Mouse (Mus musculus): ENCODE data around the gene Olfr30.
"Not testable (repeated sequence)": the region's sequence is repeated elsewhere in the genome, so short reads cannot be mapped to it uniquely, and the experiment has no call there.

Olfr30 gene

DNA sequence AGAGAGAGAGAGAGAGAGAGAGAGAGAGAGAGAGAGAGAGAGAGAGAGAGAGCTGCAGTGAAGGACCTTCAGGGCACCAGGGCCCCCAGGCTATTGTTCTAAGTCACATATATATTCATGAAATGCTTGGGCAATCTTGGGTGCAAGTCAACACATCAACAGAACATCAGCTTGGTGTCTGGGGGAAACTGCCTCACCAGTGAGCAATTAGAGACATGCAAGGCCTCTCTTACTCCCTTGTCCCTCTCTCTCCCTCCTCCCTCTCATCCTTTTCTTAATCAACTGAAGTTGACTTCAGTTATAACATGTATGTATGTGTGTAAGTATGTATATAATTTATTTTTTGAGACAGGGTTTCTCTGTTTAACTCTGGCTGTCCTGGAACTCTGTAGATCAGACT, at the start of gene Olfr30:
TSS of gene Olfr30 (minus strand) at position 101 of the 400 bp plus-strand sequence.
- no peak for DNase-seq (ENCODE audit: low spot score)

DNA sequence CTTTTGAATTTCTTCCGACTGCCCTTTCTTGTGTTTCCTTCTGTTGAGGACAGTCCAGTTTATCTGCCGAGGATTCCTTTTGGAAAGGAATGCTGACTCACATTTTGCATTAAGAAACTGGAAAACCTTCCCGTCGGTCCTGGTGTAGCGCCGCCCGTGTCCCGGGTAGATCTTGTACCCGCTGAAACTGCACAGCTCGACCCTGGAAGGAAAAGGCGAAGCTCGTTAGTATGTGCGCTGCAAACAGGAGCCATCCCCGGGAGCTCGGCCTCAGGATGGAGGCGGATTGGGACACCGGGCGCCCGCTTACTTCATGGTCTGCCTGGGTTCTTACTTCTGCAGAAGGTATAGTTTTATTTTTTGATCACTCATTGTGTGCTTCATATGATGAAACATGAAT, 47.0 kb upstream of the Olfr30 start:
- not testable (repeated sequence) for DNase-seq (ENCODE audit: low spot score)

DNA sequence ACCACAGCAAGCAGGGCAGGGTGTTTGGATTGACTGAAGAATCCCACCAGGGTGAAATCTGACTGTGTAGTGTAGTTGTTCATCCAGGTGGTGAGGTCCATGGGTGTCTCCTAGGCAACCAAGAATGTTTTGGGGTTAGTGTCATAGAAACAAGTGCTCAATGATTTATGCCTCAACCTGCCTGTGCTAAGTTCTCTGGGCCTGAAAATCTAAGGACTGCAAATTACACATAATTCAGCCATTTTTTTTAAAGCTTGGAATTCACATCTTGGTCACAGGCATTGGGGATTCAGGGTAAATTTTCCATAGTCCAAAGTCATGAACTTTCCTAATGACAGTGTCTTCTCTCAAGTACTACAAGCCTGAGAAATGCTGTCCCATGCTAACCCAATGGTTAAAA, 40.4 kb upstream of the Olfr30 start, which contains the start of gene Olfr331:
TSS of gene Olfr331 (minus strand) at position 101 of the 400 bp plus-strand sequence.
- not testable (repeated sequence) for DNase-seq (ENCODE audit: low spot score)

GRCm38 (mm10) chr11:58499290-58499689, 37.2 kb upstream of the Olfr30 start:
- DNase-seq (ENCODE audit: low spot score) = no peak

DNA sequence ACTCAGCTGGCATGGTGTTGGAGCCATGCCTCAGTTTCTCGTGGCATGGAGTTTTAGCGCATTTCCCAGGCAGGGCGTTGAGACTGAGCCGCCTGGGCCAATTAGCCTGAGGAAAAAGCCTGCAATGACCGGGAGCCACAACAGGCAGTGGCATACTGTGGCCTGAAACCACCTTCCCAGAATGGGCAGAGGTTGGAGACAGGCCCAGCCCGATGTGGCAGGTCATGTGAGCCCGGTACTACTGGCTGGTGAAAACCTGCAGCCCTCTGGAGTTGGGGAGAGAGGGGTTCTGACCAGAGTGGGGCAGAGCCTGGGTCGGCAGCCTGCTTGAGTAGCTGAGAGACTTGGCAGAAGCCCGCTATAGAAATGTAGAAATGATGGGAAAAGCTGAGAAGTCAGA, 36.7 kb upstream of the Olfr30 start:
- no peak for DNase-seq (ENCODE audit: low spot score)

GRCm38 (mm10) chr11:58492455-58492854, 30.4 kb upstream of the Olfr30 start, which contains the start of gene Olfr332:
TSS of gene Olfr332 (minus strand) at chr11:58492555.
- no peak for DNase-seq (ENCODE audit: low spot score)

DNA sequence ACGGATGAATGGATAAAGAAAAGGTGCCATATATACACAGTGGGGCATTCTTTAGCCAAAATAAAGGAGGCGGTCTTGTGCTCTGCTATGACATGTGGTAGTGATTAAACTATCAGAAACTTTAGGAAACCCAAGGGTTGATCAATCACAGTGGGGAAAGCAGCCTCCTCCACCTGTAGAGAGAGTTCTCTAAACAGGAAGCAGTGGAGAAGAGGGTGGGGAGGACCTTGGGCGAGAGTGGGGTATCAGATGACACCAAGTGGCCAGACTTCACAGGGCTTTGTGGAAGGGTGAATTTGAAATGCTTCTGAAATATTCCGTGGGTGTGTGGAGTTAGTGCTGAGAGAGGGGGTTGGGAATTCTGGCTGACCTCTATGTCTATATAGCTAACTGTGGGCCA, 8.5 kb downstream of the Olfr30 start:
- DNase-seq (ENCODE audit: low spot score) = no peak

DNA sequence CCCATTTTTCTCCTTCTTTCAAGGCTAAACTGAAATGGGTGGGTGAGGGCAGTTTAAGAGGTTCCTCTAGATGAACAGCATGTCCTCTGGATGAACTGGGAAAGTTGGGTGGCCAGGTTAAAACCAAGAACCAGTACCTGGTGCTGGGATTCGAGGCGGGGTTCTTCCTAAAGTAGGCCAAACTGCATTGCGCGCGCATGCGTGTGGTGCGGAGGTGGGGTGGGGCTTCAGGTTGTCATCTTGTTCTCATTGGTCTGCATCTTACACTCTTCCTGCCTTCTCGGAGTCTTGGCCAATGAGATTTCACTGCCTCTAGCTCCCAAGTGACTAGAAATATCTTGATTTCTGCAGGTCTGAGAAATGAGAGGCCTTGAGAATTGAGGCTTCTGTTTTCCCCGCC, 9.3 kb downstream of the Olfr30 start, which contains the start of gene Lypd9:
TSS of gene Lypd9 (minus strand) at position 165 of the 400 bp plus-strand sequence.
- DNase-seq (ENCODE audit: low spot score) = no peak

GRCm38 (mm10) chr11:58437866-58438265, 24.2 kb downstream of the Olfr30 start:
- no peak for DNase-seq (ENCODE audit: low spot score)

- no peak for DNase-seq (ENCODE audit: low spot score)
Observed at GRCm38 (mm10) chr11:58432259-58432658, 29.8 kb downstream of the Olfr30 start, which contains the start of gene Gm12253. TSS of gene Gm12253 (plus strand) at chr11:58432559.

DNA sequence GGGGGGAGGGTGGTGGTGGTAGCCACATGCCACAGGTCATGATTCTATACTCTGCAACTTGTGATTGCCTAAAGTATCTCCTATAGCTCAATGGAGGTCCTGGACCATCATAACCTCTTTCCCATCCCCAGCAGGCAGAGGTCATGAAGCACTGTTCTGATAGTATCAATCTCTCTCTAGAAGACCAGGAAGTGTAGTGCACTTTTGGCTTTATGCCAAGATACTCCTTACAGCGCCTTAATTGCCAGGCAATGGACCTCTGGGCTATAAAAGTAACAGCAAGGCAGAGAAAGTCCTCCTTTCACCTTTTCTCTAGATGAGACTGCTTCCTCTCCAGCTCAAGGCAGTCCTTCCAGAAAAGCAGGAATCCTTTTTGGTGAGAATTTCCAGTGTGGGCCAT, 41.3 kb downstream of the Olfr30 start, which contains the start of gene 1810065E05Rik:
TSS of gene 1810065E05Rik (plus strand) at position 297 of the 400 bp plus-strand sequence.
- DNase-seq (ENCODE audit: low spot score) = no peak

DNA sequence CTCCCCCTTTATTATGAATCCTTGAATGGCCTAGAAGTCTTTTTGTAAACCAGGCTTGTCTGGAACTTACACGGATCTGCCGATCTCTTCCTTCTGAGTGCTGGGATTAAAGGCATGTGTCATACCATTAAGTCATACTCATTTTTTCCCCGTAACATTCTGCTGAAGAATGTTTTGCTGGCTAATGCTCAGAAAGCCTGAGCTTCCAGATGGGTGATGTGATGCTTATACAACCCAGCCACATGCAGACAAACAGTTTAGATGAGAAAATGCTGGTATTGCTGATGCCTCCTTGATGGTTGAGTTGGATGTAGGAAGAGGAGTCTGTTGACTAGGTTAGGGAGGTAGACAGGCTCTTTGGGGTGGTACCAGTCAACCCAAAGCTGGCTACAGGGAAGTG, 43.7 kb downstream of the Olfr30 start:
- DNase-seq (ENCODE audit: low spot score) = no peak

DNA sequence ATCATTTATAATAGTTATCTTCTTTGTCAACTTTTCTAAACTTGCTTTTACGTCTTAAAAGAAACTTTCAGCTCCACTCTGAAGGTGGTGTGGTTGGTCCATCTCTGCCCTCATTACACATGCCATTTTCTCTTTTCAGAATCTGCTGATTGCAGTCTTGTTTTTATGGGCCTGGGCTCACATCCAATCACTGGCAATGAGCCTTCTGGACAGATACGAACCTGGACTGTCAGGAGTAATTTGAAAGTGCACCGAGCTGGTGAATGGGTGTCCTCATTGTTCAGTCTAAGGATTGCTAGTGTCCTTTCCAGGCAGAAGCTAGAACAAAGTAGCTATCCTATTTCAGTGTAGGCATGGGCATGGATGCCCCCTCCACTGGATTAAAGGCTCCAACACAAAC, 54.0 kb downstream of the Olfr30 start:
- DNase-seq (ENCODE audit: low spot score) = no peak

All from urinary bladder, postnatal 25 days (tissue).